Mouse (Mus musculus) neural tube, embryonic 15.5 days (tissue): Measurements from ENCODE around the gene Aif1. TPM values are rescaled to one million over a fixed set of nuclear protein-coding genes. Genes with fewer than 3 reads are reported as not detected.
A peak's percentile ranks its signal among the peaks of the same experiment; 100 is the strongest.

ENCODE experiments used
- ATAC-seq: fragments of 200-750 bp; cut with Nextera tagmentation; 2 replicates; pipeline ENCODE4 v1.8.0; 2017; ENCODE audit warnings: mild to moderate bottlenecking, moderate TSS enrichment, moderate library complexity; ENCODE audit not compliant: low FRiP score
- H3K27ac ChIP-seq: fragments of 300-500 bp; sonication (generic); replicated peaks from 2 replicates; pipeline ENCODE4 v1.5.1; 2015; ENCODE audit warnings: mild to moderate bottlenecking, inconsistent platforms
- H3K27me3 ChIP-seq: fragments of 300-500 bp; sonication (generic); replicated peaks from 2 replicates; pipeline ENCODE4 v1.6.1; 2015; ENCODE audit warnings: inconsistent platforms
- H3K36me3 ChIP-seq: fragments of 300-500 bp; sonication (generic); 2 replicates; pipeline ENCODE4 v1.6.1; 2015; ENCODE audit warnings: inconsistent platforms
- H3K4me1 ChIP-seq: fragments of 300-500 bp; sonication (generic); 2 replicates; pipeline ENCODE4 v1.6.1; 2015; ENCODE audit warnings: inconsistent platforms
- H3K4me2 ChIP-seq: fragments of 300-500 bp; sonication (generic); 2 replicates; pipeline ENCODE4 v1.6.1; 2015; ENCODE audit warnings: inconsistent platforms, mild to moderate bottlenecking, moderate library complexity
- H3K4me3 ChIP-seq: fragments of 300-500 bp; sonication (generic); replicated peaks from 2 replicates; pipeline ENCODE4 v1.5.1; 2015; ENCODE audit warnings: mild to moderate bottlenecking, inconsistent platforms
- H3K9ac ChIP-seq: fragments of 300-500 bp; sonication (generic); replicated peaks from 2 replicates; pipeline ENCODE4 v1.6.1; 2015; ENCODE audit warnings: mild to moderate bottlenecking, inconsistent platforms
- H3K9me3 ChIP-seq: fragments of 300-500 bp; sonication (generic); replicated peaks from 2 replicates; pipeline ENCODE4 v1.6.1; 2016; ENCODE audit warnings: inconsistent platforms
- WGBS: fragments of 180-500 bp; shearing (Covaris S2); methylation state at CpG from one replicate; pipeline ENCODE4 v1.1.7; 2015; ENCODE audit warnings: mixed read lengths; 5-methylcytosine and 5-hydroxymethylcytosine counted together
- polyA plus RNA-seq: library from polyadenylated mRNA; unstranded; fragments of >200 nt; fragmentation: Nextera tagmentation; extraction: Ambion mirVana; gene quantifications from 2 replicates; pipeline ENCODE4 v1.2.1, GENCODE M21; 2015

The Aif1 gene
- polyA plus RNA-seq, 1 experiment from 2014 or later = 12.3 TPM

GRCm38 (mm10) chr17:35175382-35175781, 486 bp downstream of the Aif1 start:
- Histone ChIP-seq H3K9ac (no peak overlapping the region), H3K4me3 (no peak overlapping the region), H3K27ac (no peak overlapping the region), H3K27me3 (no peaks in the 10 kb centered on the region), H3K4me1 (no peaks in the 10 kb centered on the region), H3K36me3 (no peaks in the 10 kb centered on the region), H3K9me3 (no peaks in the 10 kb centered on the region), H3K4me2 (no peak overlapping the region)
- no peak for ATAC-seq
- 85% methylated on average over 6 of the region's 6 CpGs for WGBS

DNA sequence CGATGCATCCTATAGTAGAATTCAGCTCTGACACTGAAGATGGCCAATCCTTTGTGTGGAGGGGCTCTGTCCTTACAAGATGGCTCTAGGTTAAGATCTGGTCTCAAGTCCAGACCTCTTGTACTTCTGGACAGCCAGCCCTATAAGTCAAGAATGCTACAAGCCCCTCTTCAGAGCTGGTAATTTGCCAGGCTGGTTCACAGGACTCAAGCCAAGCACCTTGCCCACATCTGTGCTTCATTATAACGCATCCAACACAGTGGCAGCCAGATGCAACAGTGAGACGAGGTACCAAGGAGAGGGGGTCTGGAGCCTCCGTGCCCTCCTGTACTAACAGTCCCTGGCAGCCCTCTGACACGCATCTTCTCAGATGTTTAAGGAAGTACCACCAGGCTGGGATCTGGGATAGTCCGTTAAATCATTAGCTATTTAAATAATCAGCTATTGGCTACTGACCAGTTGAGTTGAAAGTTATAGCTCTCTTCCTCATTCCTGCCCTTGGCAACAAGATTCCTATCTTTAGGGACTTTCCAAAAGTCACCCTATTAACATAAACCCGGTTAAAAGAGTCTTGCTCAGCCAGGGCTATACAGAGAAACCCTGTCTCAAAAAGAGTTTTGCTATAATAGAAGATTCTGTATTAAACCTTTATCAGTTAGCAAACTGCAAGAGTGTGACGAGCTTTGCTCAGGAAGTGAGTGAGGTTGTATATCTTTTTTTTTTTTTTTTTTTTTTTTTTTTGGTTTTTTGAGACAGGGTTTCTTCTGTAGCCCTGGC, 1.5 kb downstream of the Aif1 start:
- Histone ChIP-seq H3K4me3 (no peak overlapping the region), H3K9me3 (no peaks in the 10 kb centered on the region), H3K9ac (no peak overlapping the region), H3K27ac (no peak overlapping the region), H3K27me3 (no peaks in the 10 kb centered on the region), H3K4me1 (no peaks in the 10 kb centered on the region), H3K36me3 (no peaks in the 10 kb centered on the region), H3K4me2 (no peak overlapping the region)
- WGBS = 78% methylated on average over 8 of the region's 8 CpGs
- no peak for ATAC-seq

DNA sequence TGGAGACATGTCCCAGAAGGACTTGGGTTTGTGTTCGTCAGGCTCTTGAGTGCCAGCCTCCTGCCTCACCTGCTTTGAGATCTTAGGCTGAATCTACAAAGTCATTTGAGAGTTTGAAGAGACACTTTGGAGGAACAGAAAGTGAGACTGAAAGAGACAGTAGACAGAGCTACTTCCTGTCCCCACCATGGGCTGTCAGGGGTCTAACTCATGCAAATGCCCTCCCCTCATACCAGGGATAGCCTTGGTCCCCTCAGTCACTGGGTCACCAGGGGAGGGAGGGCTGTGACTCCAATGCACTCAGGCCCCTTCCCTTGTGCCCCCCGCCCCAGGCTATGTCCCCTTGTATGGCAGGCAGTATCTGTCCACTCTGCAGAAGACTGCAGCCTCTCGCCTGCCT, 2.5 kb downstream of the Aif1 start:
- Histone ChIP-seq H3K9ac (no peak overlapping the region), H3K4me3 (no peak overlapping the region), H3K4me1 (no peaks in the 10 kb centered on the region), H3K36me3 (no peaks in the 10 kb centered on the region), H3K9me3 (no peaks in the 10 kb centered on the region), H3K27me3 (no peaks in the 10 kb centered on the region), H3K27ac (no peak overlapping the region), H3K4me2 (no peak overlapping the region)
- ATAC-seq = no peak
- 79% methylated on average over 3 of the region's 3 CpGs for WGBS

GRCm38 (mm10) chr17:35172445-35173234, 3.2 kb downstream of the Aif1 start:
- H3K4me1 ChIP-seq = no peaks in the 10 kb centered on the region; the same call in 1 of the 2 replicates
- H3K27me3 ChIP-seq = no peaks in the 10 kb centered on the region
- H3K27ac ChIP-seq = no peak overlapping the region
- H3K9me3 ChIP-seq = no peaks in the 10 kb centered on the region
- H3K4me3 ChIP-seq = no peak overlapping the region
- H3K36me3 ChIP-seq = no peaks in the 10 kb centered on the region
- ATAC-seq = no peak
- no peak overlapping the region for H3K4me2 ChIP-seq
- H3K9ac ChIP-seq = no peak overlapping the region
- 74% methylated on average over 11 of the region's 11 CpGs for WGBS

GRCm38 (mm10) chr17:35168541-35169207, 7.2 kb downstream of the Aif1 start:
- Histone ChIP-seq H3K4me1 (peaks cover 14% of the 10 kb centered on the region), H3K9ac (no peak overlapping the region), H3K27me3 (no peaks in the 10 kb centered on the region), H3K4me2 (no peak overlapping the region), H3K9me3 (no peaks in the 10 kb centered on the region), H3K27ac (peak overlapping the region; percentile 23; the same call in 1 of the 2 replicates), H3K36me3 (no peaks in the 10 kb centered on the region), H3K4me3 (no peak overlapping the region)
- WGBS = 20% methylated on average over 4 of the region's 4 CpGs
- ATAC-seq = no peak

- Histone ChIP-seq H3K27me3 (no peaks in the 10 kb centered on the region), H3K4me3 (no peak overlapping the region), H3K9ac (no peak overlapping the region), H3K4me2 (no peak overlapping the region), H3K27ac (no peak overlapping the region), H3K4me1 (peaks cover 23% of the 10 kb centered on the region), H3K36me3 (no peaks in the 10 kb centered on the region), H3K9me3 (no peaks in the 10 kb centered on the region)
- no peak for ATAC-seq
- 88% methylated on average over 7 of the region's 7 CpGs for WGBS
Observed at GRCm38 (mm10) chr17:35167794-35168193, 8.1 kb downstream of the Aif1 start.

DNA sequence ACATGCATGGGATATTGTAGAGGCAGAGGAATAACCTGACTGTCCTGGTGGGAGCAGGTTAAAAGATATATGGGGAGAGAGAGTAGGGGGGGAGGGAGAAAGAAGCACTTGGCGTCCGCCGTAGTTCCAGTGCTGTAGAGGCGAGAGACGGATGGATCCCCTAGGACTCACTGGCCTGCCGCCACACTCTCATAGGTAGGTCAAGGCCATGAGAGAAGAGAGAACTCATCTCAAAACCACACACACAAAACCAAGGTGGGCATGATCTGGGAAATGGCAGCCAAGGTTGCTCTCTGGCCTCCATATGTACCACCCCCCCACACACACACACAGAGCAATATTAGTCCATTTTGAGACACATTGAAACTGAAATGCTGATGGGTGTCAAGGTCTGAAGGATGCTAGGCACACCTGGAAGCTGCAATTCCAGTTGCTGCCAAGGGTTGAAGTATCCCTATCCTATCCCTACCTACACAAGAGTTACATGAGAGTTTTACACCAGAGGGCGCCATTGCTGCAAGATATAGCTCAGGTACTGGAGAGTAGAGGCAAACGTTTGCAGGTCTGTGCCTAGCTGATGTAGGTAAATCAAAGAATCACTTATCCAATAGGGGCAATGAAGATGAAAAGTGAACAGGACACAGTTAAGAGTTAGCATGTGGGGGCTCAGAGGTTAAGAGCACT, 9.4 kb downstream of the Aif1 start:
- Histone ChIP-seq H3K36me3 (peaks cover 7% of the 10 kb centered on the region), H3K27me3 (no peaks in the 10 kb centered on the region), H3K4me1 (peaks cover 36% of the 10 kb centered on the region), H3K27ac (peak overlapping the region; percentile 93), H3K4me3 (peak overlapping the region; percentile 99), H3K4me2 (peak overlapping the region; percentile 66), H3K9me3 (no peaks in the 10 kb centered on the region), H3K9ac (peak overlapping the region; percentile 36)
- no peak for ATAC-seq
- 33% methylated on average over 8 of the region's 8 CpGs for WGBS

DNA sequence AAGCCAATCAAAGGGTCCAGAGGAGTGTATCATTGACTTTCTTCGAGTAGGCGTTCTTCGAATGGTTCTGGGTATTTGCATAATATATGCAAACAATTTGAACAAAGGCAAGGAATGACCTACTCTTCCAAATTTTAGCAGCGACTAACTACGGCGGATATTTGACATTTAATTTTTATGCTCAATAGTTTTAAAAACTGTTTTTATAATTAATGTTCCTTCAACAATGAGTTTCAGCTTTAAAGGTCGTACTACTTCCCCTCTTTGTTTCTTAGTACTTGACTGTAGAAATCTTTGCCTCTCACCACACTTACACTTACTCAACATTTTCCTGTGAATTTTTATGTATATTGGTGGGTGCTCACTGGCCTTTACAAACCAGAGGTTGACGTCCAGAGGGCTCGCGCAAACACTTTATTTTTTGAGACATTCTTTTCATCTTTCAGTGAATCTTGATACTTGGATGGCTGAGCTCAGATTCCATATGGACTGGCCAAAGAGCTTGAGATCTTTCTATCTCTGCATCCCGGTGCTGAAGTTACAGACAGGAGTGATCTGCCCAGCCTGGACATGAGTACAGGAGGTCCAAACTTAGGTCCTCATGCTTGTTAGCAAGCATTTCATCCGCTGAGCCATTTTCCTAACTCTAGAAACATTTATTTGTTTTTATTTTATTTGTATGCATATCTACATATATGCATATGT, 10.3 kb downstream of the Aif1 start:
- peak overlapping the region; percentile 99 for H3K4me3 ChIP-seq
- H3K4me2 ChIP-seq = peak overlapping the region; percentile 66
- H3K4me1 ChIP-seq = peaks cover 42% of the 10 kb centered on the region
- H3K9ac ChIP-seq = peak overlapping the region; percentile 36
- WGBS = 21% methylated on average over 12 of the region's 12 CpGs
- H3K27me3 ChIP-seq = no peaks in the 10 kb centered on the region
- H3K27ac ChIP-seq = peak overlapping the region; percentile 93
- H3K9me3 ChIP-seq = no peaks in the 10 kb centered on the region
- H3K36me3 ChIP-seq = peaks cover 16% of the 10 kb centered on the region
- no peak for ATAC-seq

GRCm38 (mm10) chr17:35164568-35165450, 11.1 kb downstream of the Aif1 start, which contains the start of gene Prrc2a:
Prrc2a (minus strand) TSS chr17:35164897.
- Histone ChIP-seq H3K27ac (peak within 1 kb of the TSS; percentile 93), H3K4me3 (peak within 1 kb of the TSS; percentile 99), H3K27me3 (no peaks in the 10 kb centered on the region), H3K4me2 (peak within 1 kb of the TSS; percentile 95), H3K9ac (peak within 1 kb of the TSS; percentile 100), H3K4me1 (peaks cover 42% of the 10 kb centered on the region), H3K36me3 (peaks cover 24% of the 10 kb centered on the region), H3K9me3 (no peaks in the 10 kb centered on the region)
- ATAC-seq = peak; percentile 96
- under 1% methylated on average over 68 of the region's 89 CpGs for WGBS

DNA sequence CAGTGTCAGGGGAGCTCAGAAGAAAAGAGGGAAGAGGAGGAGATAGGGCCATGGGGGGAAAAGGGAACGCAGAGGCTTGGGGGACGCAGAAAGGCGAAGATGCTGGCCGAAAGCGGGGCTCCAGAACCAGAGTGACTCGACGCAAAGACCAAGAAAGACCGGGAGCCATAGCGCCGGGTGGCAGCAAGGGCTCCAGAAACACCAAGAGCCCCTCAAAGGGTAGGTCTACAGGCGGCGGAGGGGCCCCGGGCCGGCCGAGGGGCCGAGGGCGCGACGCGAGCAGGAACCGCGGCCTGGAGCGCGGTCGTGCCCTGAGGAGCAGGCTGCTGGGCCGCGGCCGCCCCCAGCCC, 11.7 kb downstream of the Aif1 start:
- Histone ChIP-seq H3K27ac (peak overlapping the region; percentile 93), H3K9me3 (no peaks in the 10 kb centered on the region), H3K9ac (peak overlapping the region; percentile 100), H3K36me3 (peaks cover 30% of the 10 kb centered on the region), H3K4me2 (peak overlapping the region; percentile 95), H3K4me1 (peaks cover 42% of the 10 kb centered on the region), H3K27me3 (no peaks in the 10 kb centered on the region), H3K4me3 (peak overlapping the region; percentile 99)
- no peak for ATAC-seq
- WGBS = 0% methylated on average over 24 of the region's 28 CpGs
